Mouse (Mus musculus) monocyte, adult 5-6 weeks (primary cell): ENCODE results near the gene Klra2. TPM values are rescaled to one million over a fixed set of nuclear protein-coding genes. Genes with fewer than 3 reads are reported as not detected.
"Not testable (repeated sequence)": the region's sequence is repeated elsewhere in the genome, so short reads cannot be mapped to it uniquely, and the experiment has no call there.

Experiments used
- ATAC-seq: fragments of 153-309, 156-312 bp; replicated peaks from 2 replicates; pipeline ENCODE4 v1.8.0; 2017; ENCODE audit warnings: mild to moderate bottlenecking; ENCODE audit not compliant: low TSS enrichment, insufficient number of reproducible peaks, severe bottlenecking, poor library complexity, low FRiP score
- total RNA-seq: library from RNA; stranded (forward); fragments of 200-1000, 200-491, 200-594 nt; gene quantifications from 3 replicates; pipeline ENCODE4 v1.2.3, GENCODE M21; 2017

The Klra2 gene
- total RNA-seq: 201 to 263 TPM (median 257 TPM) in 3 replicates

GRCm38 (mm10) chr6:131247206-131247605 lies at the start of gene Klra2:
Klra2 (minus strand) TSS chr6:131247362.
- peak; percentile 97 for ATAC-seq

GRCm38 (mm10) chr6:131294435-131295112 lies 47.4 kb upstream of the Klra2 start:
- ATAC-seq: no peak

GRCm38 (mm10) chr6:131293916-131294315 lies 46.8 kb upstream of the Klra2 start:
- no peak for ATAC-seq

- ATAC-seq: peak; percentile 59; the same call in 1 of the 2 replicates
These were observed 46.0 kb upstream of the Klra2 start, which contains the start of gene Magohb for GRCm38 (mm10) chr6:131292991-131293788. Magohb (minus strand) TSS chr6:131293244.

- ATAC-seq: no peak
These were observed 45.3 kb upstream of the Klra2 start for GRCm38 (mm10) chr6:131292276-131292990.

GRCm38 (mm10) chr6:131290430-131290829 lies 43.3 kb upstream of the Klra2 start:
- ATAC-seq: no peak; the same call in 1 of the 2 replicates

- not testable (repeated sequence) for ATAC-seq
These were observed 31.0 kb upstream of the Klra2 start for GRCm38 (mm10) chr6:131278160-131278559.

GRCm38 (mm10) chr6:131276659-131277058 lies 29.5 kb upstream of the Klra2 start:
- no peak for ATAC-seq

- no peak for ATAC-seq
These were observed 25.1 kb upstream of the Klra2 start for GRCm38 (mm10) chr6:131272311-131272710.

- no peak for ATAC-seq
These were observed 23.1 kb upstream of the Klra2 start for GRCm38 (mm10) chr6:131270312-131270711.

- ATAC-seq: peak; percentile 99
These were observed 22.4 kb upstream of the Klra2 start for GRCm38 (mm10) chr6:131269599-131269998.

GRCm38 (mm10) chr6:131264175-131264574 lies 17.0 kb upstream of the Klra2 start:
- ATAC-seq: 0 out of 2 replicates have a peak, but pooled peaks have one; percentile 40

- ATAC-seq: no peak
These were observed 15.6 kb upstream of the Klra2 start for GRCm38 (mm10) chr6:131262778-131263177.

GRCm38 (mm10) chr6:131262009-131262408 lies 14.8 kb upstream of the Klra2 start:
- no peak for ATAC-seq

- peak; percentile 71 for ATAC-seq
These were observed 2.1 kb downstream of the Klra2 start for GRCm38 (mm10) chr6:131245081-131245480.

Other genes starting within 250 kb of the Klra2 start
- 27.5 to 52.2 TPM (median 35.6 TPM) in 3 replicates for gene Magohb, start 45.9 kb upstream of the Klra2 start, total RNA-seq
- gene Styk1, start 106.2 kb upstream of the Klra2 start, total RNA-seq: 23.5 to 95.8 TPM (median 33.3 TPM) in 3 replicates
- gene Ybx3, start 141.1 kb upstream of the Klra2 start, total RNA-seq: 98.2 to 174 TPM (median 134 TPM) in 3 replicates
- not detected in 3 replicates for gene 5430401F13Rik, start 239.0 kb upstream of the Klra2 start, total RNA-seq
- gene Gm6619, start 239.0 kb upstream of the Klra2 start, total RNA-seq: not detected in 3 replicates